Mouse (Mus musculus) liver, embryonic 11.5 days (tissue): ENCODE measurements around the gene Commd8. TPM values are rescaled to one million over a fixed set of nuclear protein-coding genes. Genes with fewer than 3 reads are reported as not detected.

Source experiments
- ATAC-seq: fragments of 200-750 bp; cut with Nextera tagmentation; replicated peaks from 2 replicates; pipeline ENCODE4 v1.8.0; 2017; ENCODE audit warnings: moderate number of reproducible peaks, mild to moderate bottlenecking, moderate TSS enrichment, moderate library complexity; ENCODE audit not compliant: low FRiP score
- DNase-seq: peaks from one replicate; pipeline ENCODE4 v3.0.0-alpha.2; 2017; ENCODE audit warnings: low spot score
- H3K27ac ChIP-seq: fragments of 300-500 bp; sonication (generic); 2 replicates; pipeline ENCODE4 v1.5.1; 2014; ENCODE audit warnings: mild to moderate bottlenecking, low read depth, low read length, control low read depth
- H3K27me3 ChIP-seq: fragments of 300-500 bp; sonication (generic); replicated peaks from 2 replicates; pipeline ENCODE4 v1.6.1; 2014; ENCODE audit warnings: low read length, mixed read lengths; ENCODE audit not compliant: control insufficient read depth, insufficient read depth
- H3K36me3 ChIP-seq: fragments of 300-500 bp; sonication (generic); 2 replicates; pipeline ENCODE4 v1.6.1; 2014; ENCODE audit warnings: mild to moderate bottlenecking, low read length, moderate library complexity, mixed read lengths; ENCODE audit not compliant: control insufficient read depth, insufficient read depth
- H3K4me1 ChIP-seq: fragments of 300-500 bp; sonication (generic); replicated peaks from 2 replicates; pipeline ENCODE4 v1.6.1; 2014; ENCODE audit warnings: low read length, mixed read lengths; ENCODE audit not compliant: control insufficient read depth, insufficient read depth
- H3K4me2 ChIP-seq: fragments of 300-500 bp; sonication (generic); 2 replicates; pipeline ENCODE4 v1.6.1; 2014; ENCODE audit warnings: mild to moderate bottlenecking, control low read depth, moderate library complexity
- H3K4me3 ChIP-seq: fragments of 300-500 bp; sonication (generic); 2 replicates; pipeline ENCODE4 v1.5.1; 2014; ENCODE audit warnings: low read depth, low read length, control low read depth
- H3K9ac ChIP-seq: fragments of 300-500 bp; sonication (generic); 2 replicates; pipeline ENCODE4 v1.6.1; 2014; ENCODE audit warnings: low read depth, low read length, control low read depth
- H3K9me3 ChIP-seq: fragments of 300-500 bp; sonication (generic); 2 replicates; pipeline ENCODE4 v1.6.1; 2016; ENCODE audit warnings: low read length, inconsistent platforms, mixed read lengths; ENCODE audit not compliant: control insufficient read depth
- WGBS: fragments of 180-500 bp; shearing (Covaris S2); extraction: QIAGEN DNeasy Blood & Tissue Kit; methylation state at CpG from one replicate; pipeline ENCODE4 v1.1.7; 2014; 5-methylcytosine and 5-hydroxymethylcytosine counted together
- polyA plus RNA-seq: library from polyadenylated mRNA; unstranded; fragments of >200 nt; fragmentation: Nextera tagmentation; extraction: Ambion mirVana; gene quantifications from 2 replicates; pipeline ENCODE4 v1.2.1, GENCODE M21; 2014

Gene Commd8
- polyA plus RNA-seq, 1 experiment from 2014 or later: 125 TPM

- H3K9ac ChIP-seq: no peak overlapping the region
- WGBS: 82% methylated on average over 7 of the region's 7 CpGs
- no peak for DNase-seq
- H3K27ac ChIP-seq: no peak overlapping the region
- H3K4me3 ChIP-seq: no peak overlapping the region
- H3K4me2 ChIP-seq: no peak overlapping the region
- no peaks in the 10 kb centered on the region for H3K36me3 ChIP-seq
- no peaks in the 10 kb centered on the region for H3K9me3 ChIP-seq
- no peaks in the 10 kb centered on the region for H3K27me3 ChIP-seq
- H3K4me1 ChIP-seq: no peaks in the 10 kb centered on the region
- ATAC-seq: no peak
These were observed 29.7 kb downstream of the Commd8 start for GRCm38 (mm10) chr5:72138256-72138655.

GRCm38 (mm10) chr5:72133906-72134305, 34.1 kb downstream of the Commd8 start:
- no peaks in the 10 kb centered on the region for H3K9me3 ChIP-seq
- no peak overlapping the region for H3K4me2 ChIP-seq
- H3K4me3 ChIP-seq: no peak overlapping the region
- H3K4me1 ChIP-seq: no peaks in the 10 kb centered on the region
- H3K36me3 ChIP-seq: no peaks in the 10 kb centered on the region
- WGBS: 70% methylated on average over 2 of the region's 2 CpGs
- H3K27ac ChIP-seq: no peak overlapping the region
- H3K27me3 ChIP-seq: no peaks in the 10 kb centered on the region
- DNase-seq: no peak
- no peak overlapping the region for H3K9ac ChIP-seq
- no peak for ATAC-seq

- 87% methylated on average over 4 of the region's 4 CpGs for WGBS
- ATAC-seq: no peak
- H3K36me3 ChIP-seq: no peaks in the 10 kb centered on the region
These were observed 41.3 kb downstream of the Commd8 start for GRCm38 (mm10) chr5:72126681-72127080.

GRCm38 (mm10) chr5:72122414-72123037, 45.5 kb downstream of the Commd8 start:
- Histone ChIP-seq H3K9ac (no peak overlapping the region), H3K9me3 (no peaks in the 10 kb centered on the region), H3K27ac (no peak overlapping the region), H3K4me3 (no peak overlapping the region), H3K27me3 (no peaks in the 10 kb centered on the region), H3K36me3 (no peaks in the 10 kb centered on the region), H3K4me2 (no peak overlapping the region), H3K4me1 (no peaks in the 10 kb centered on the region)
- no peak for DNase-seq
- no peak for ATAC-seq
- 82% methylated on average over 6 of the region's 6 CpGs for WGBS

More at GRCm38 (mm10) chr5:72126681-72127080, 41.3 kb downstream of the Commd8 start:
- no peak overlapping the region for H3K4me3 ChIP-seq
- H3K4me2 ChIP-seq: no peak overlapping the region
- no peaks in the 10 kb centered on the region for H3K9me3 ChIP-seq
- DNase-seq: no peak
- no peak overlapping the region for H3K9ac ChIP-seq
- H3K4me1 ChIP-seq: no peaks in the 10 kb centered on the region
- H3K27me3 ChIP-seq: no peaks in the 10 kb centered on the region
- H3K27ac ChIP-seq: no peak overlapping the region
